Mouse (Mus musculus) midbrain, embryonic 16.5 days (tissue): ENCODE data around the gene Hyal1. TPM values are rescaled to one million over a fixed set of nuclear protein-coding genes. Genes with fewer than 3 reads are reported as not detected.

Experiments used
- ATAC-seq: fragments of 200-750 bp; cut with Nextera tagmentation; 2 replicates; pipeline ENCODE4 v1.8.0; 2017; ENCODE audit warnings: moderate TSS enrichment
- H3K27ac ChIP-seq: fragments of 300-500 bp; sonication (generic); 2 replicates; pipeline ENCODE4 v1.5.1; 2014; ENCODE audit warnings: mild to moderate bottlenecking, low read length, mixed read lengths
- H3K27me3 ChIP-seq: fragments of 300-500 bp; sonication (generic); 2 replicates; pipeline ENCODE4 v1.6.1; 2014; ENCODE audit warnings: low read depth, low read length, mixed read lengths; ENCODE audit not compliant: control insufficient read depth, insufficient read depth
- H3K36me3 ChIP-seq: fragments of 300-500 bp; sonication (generic); 2 replicates; pipeline ENCODE4 v1.6.1; 2014; ENCODE audit warnings: mild to moderate bottlenecking, low read length, moderate library complexity, mixed read lengths; ENCODE audit not compliant: control insufficient read depth, insufficient read depth
- H3K4me1 ChIP-seq: fragments of 300-500 bp; sonication (generic); 2 replicates; pipeline ENCODE4 v1.6.1; 2014; ENCODE audit warnings: mild to moderate bottlenecking, low read length, mixed read lengths; ENCODE audit not compliant: control insufficient read depth, insufficient read depth
- H3K4me2 ChIP-seq: fragments of 300-500 bp; sonication (generic); 2 replicates; pipeline ENCODE4 v1.6.1; 2014; ENCODE audit warnings: mild to moderate bottlenecking, low read length, mixed read lengths
- H3K4me3 ChIP-seq: fragments of 300-500 bp; sonication (generic); 2 replicates; pipeline ENCODE4 v1.5.1; 2014; ENCODE audit warnings: low read depth, mild to moderate bottlenecking, low read length, moderate library complexity, mixed read lengths
- H3K9ac ChIP-seq: fragments of 300-500 bp; sonication (generic); 2 replicates; pipeline ENCODE4 v1.6.1; 2014; ENCODE audit warnings: low read depth, low read length, mixed read lengths
- H3K9me3 ChIP-seq: fragments of 300-500 bp; sonication (generic); replicated peaks from 2 replicates; pipeline ENCODE4 v1.6.1; 2014; ENCODE audit warnings: mild to moderate bottlenecking, low read length, mixed read lengths; ENCODE audit not compliant: control insufficient read depth, poor library complexity, severe bottlenecking
- WGBS: fragments of 180-500 bp; shearing (Covaris S2); extraction: QIAGEN DNeasy Blood & Tissue Kit; methylation state at CpG from one replicate; pipeline ENCODE4 v1.1.7; 2014; 5-methylcytosine and 5-hydroxymethylcytosine counted together
- polyA plus RNA-seq: library from polyadenylated mRNA; unstranded; fragments of >200 nt; fragmentation: Nextera tagmentation; extraction: Ambion mirVana; gene quantifications from 2 replicates; pipeline ENCODE4 v1.2.1, GENCODE M21; 2015

The Hyal1 gene
- polyA plus RNA-seq, 1 experiment from 2014 or later, result 7.2 TPM

DNA sequence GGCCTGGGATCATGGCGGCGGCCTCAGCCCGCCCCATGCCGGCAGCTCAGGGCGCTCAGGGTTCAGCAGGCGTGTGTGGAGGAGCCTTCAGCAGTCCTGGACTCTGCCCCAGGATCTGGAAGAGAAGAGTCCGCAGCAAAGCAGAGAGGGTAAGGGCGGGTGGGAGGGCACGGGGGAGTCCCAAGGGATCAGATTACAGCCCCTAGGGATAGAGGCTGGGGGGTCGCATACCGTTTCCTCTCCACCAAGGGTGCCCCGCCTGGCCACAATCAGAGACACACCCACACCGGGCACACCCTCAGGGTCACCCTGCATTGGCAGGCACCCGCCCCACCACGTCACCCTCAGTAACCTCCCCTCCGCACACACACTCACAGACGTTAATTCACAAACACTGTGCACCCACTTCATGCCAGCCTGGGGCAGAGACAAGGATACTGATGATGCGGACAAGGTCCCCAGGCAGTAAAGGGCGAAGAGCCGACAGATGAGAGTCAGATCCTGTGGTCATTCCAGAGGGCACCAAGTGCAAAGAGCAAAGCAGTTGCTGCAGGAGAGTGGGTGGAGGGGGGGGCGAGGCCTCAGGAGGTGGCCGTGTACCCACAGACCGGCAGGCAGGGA, 28.4 kb downstream of the Hyal1 start:
- Histone ChIP-seq H3K9ac (0 out of 2 replicates have a peak overlapping the region, but pooled peaks have one; percentile 10), H3K27ac (no peak overlapping the region), H3K36me3 (no peaks in the 10 kb centered on the region), H3K4me1 (peaks cover 8% of the 10 kb centered on the region), H3K4me2 (0 out of 2 replicates have a peak overlapping the region, but pooled peaks have one; percentile 8), H3K9me3 (no peaks in the 10 kb centered on the region), H3K27me3 (no peaks in the 10 kb centered on the region), H3K4me3 (no peak overlapping the region)
- ATAC-seq, result no peak
- 44% methylated on average over 20 of the region's 23 CpGs for WGBS

DNA sequence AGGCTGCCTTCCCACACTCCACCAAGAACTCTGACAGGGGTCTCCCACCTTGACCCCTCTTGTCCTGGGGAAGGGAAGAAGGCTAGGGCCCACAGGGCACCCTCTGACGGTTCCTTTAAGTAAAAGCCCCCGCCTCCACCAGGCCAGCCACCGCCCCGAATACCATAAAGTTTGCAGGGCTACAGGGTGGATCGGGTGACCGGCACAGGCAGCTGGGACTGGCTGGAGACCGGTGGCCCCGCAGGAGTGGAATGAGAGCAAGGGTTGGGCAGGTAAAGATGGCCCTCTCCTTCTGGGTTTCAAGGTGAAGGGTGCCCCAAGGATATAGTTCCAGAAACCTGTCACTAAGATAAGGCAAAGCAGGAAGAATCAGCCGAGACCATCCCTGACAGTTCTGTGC, 29.9 kb downstream of the Hyal1 start:
- 28% methylated on average over 9 of the region's 9 CpGs for WGBS
- no peak for ATAC-seq
- Histone ChIP-seq H3K9ac (no peak overlapping the region), H3K27ac (no peak overlapping the region), H3K4me3 (no peak overlapping the region), H3K4me2 (no peak overlapping the region), H3K27me3 (no peaks in the 10 kb centered on the region), H3K9me3 (no peaks in the 10 kb centered on the region), H3K4me1 (peaks cover 11% of the 10 kb centered on the region), H3K36me3 (no peaks in the 10 kb centered on the region)

DNA sequence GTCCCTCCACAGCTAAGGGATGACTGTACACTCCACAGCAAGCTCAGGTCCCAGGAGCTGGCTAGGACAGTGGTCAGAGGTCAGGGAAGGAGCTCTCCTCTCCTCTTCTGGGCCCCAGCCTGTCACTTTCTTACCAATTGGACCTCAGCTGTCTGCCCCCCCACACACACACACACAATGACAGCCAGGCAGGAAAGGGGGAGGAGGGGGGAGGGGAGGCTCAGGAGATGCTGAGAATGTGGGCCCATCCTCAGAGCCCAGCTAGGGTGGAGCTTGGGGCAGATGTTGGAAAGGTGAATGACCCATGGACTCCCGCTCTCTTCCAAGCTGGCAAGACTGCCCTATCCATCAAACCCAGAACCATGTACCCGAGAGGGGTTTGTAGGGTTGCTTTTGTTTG, 30.3 kb downstream of the Hyal1 start:
- no peaks in the 10 kb centered on the region for H3K27me3 ChIP-seq
- H3K9me3 ChIP-seq, result no peaks in the 10 kb centered on the region
- no peak for ATAC-seq
- WGBS, result 83% methylated on average over 2 of the region's 2 CpGs
- no peak overlapping the region for H3K4me2 ChIP-seq
- H3K4me1 ChIP-seq, result peaks cover 15% of the 10 kb centered on the region
- H3K27ac ChIP-seq, result no peak overlapping the region
- H3K4me3 ChIP-seq, result no peak overlapping the region
- no peaks in the 10 kb centered on the region for H3K36me3 ChIP-seq
- H3K9ac ChIP-seq, result no peak overlapping the region

DNA sequence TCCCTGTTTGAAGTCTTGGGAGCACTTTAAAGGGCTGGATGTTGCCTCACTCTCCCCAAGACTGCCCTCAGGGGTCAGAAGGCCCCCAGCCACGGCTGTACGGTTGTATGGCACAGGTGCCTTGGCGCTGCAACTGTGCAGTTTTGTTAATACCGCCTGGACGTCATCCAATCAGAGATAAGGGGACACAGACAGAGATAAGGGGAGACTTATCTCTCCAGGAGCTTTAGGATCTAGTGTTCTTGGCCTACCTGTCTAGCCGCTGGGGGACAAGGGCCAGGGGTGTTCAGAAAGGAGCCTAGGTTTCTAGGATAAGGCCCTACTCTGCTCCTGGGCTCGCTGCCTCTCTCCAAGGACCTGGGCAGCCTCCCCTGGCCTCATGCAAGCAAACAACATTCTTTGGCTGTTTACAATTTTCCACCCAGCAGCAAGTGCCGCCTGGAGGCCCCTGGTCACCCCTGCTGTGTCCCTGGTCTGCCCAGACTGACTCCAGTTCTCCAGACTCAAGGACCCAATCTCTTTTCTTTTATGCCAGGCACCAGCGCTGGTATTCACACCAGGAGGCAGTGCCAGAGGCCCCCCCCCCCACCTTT, 31.0 kb downstream of the Hyal1 start:
- 54% methylated on average over 9 of the region's 9 CpGs for WGBS

DNA sequence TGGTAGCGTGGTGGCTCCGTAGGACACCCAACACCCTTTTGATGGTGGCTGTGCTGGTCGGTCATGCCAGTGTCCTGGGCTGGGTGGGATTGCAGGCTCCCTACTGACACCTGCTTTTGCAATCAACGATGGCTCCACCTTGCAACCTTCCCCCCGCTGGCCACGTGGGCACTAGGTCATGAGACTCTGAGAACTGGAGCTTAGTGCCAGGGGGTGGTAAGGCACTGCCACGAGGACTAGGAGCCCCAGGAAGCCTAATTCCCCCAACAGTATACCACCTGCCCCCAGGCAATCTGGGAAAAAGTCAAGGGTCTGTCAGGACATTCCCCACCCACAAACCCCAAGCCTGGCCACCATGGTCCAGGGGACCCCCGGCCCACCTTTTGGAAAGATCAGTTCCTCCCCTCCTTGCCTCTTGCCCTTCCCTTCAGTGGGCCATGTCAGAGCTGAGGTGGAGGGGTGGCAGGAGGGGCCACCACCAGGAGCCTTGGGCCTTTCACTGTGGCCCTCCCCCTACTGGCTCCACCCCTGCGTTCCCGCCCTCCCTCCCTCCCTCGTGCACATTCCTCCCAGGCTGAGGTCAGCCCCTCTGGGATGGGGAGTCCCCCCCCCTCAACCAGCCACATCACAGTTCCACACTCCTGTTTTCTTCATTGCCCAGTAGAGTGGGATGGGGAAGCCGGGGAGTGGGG, 32.2 kb downstream of the Hyal1 start, which contains the start of gene Sema3b:
Gene Sema3b, minus strand, starts transcription at position 489 of the 692 bp plus-strand sequence.
- Histone ChIP-seq H3K27me3 (no peaks in the 10 kb centered on the region), H3K4me1 (peaks cover 17% of the 10 kb centered on the region), H3K36me3 (no peaks in the 10 kb centered on the region), H3K4me2 (no peak within 1 kb of the TSS), H3K4me3 (no peak within 1 kb of the TSS), H3K9me3 (no peaks in the 10 kb centered on the region), H3K27ac (no peak within 1 kb of the TSS), H3K9ac (no peak within 1 kb of the TSS)
- WGBS, result 39% methylated on average over 12 of the region's 12 CpGs
- ATAC-seq, result no peak

More for the DNA sequence above, 31.0 kb downstream of the Hyal1 start:
- no peak overlapping the region for H3K27ac ChIP-seq
- H3K27me3 ChIP-seq, result no peaks in the 10 kb centered on the region
- no peak for ATAC-seq
- H3K9me3 ChIP-seq, result no peaks in the 10 kb centered on the region
- no peak overlapping the region for H3K9ac ChIP-seq
- H3K4me3 ChIP-seq, result no peak overlapping the region
- peaks cover 13% of the 10 kb centered on the region for H3K4me1 ChIP-seq
- H3K36me3 ChIP-seq, result no peaks in the 10 kb centered on the region
- H3K4me2 ChIP-seq, result no peak overlapping the region

DNA sequence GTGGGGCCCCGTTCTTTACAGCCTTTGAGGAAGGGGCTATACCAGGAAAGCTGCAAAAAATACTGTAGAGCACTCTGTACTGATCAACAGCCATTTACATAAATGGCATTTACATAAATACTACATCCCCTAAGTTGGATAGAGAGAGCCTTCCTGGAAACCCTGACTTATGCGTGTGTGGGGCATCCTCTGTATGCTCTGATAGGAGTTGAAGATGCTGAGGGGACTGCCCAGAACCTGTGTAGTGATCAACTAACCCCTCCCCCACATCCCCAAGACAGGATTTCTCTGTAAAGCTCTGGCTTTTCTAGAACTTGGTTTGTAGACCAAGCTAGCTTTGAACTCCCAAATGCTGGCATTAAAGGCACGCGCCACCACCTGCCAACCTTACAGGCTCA, 32.7 kb downstream of the Hyal1 start:
- H3K9ac ChIP-seq, result no peak overlapping the region
- ATAC-seq, result no peak
- WGBS, result 67% methylated on average over 4 of the region's 4 CpGs
- peaks cover 17% of the 10 kb centered on the region for H3K4me1 ChIP-seq
- H3K27me3 ChIP-seq, result no peaks in the 10 kb centered on the region
- no peaks in the 10 kb centered on the region for H3K9me3 ChIP-seq
- no peak overlapping the region for H3K4me2 ChIP-seq
- no peak overlapping the region for H3K4me3 ChIP-seq
- peaks cover under 1% of the 10 kb centered on the region; the same call in 1 of the 2 replicates for H3K36me3 ChIP-seq
- H3K27ac ChIP-seq, result no peak overlapping the region

DNA sequence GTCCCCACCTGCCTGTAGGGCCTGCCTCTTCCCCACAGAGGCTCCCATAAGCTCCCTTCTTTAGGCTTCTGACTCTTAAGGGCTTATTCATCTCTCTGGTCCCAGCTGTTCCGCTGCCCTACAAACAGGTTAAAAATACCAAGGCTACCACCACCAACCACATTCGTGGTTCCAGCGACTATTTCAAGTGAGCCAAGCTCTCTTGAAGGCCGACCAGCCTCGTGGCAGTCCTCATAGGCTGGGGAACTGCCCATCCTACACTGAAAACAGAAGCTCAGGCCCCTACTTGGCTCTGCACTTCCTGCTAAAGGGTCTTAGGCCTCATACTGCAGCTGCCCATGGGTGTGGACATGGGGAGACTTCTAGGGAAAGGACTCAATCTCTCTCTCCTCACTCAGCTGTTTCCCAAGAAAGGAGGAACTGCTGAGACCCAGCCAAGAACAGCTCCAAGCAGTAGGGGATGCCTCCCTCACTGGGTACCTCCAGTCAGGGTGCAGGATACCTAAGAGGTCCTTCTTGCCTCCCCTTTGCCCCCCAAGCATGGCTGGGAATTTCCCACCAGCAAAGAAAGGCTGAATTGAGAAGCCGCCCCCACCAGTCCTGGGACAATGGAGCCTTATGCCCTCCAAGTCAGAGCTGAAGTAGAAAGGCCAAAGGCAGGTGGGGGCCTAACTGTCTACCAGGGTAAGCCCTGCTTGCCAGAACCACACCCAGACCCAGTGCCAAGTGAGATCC, 34.9 kb downstream of the Hyal1 start:
- Histone ChIP-seq H3K36me3 (peaks cover 21% of the 10 kb centered on the region), H3K9ac (peak overlapping the region; percentile 88), H3K27me3 (no peaks in the 10 kb centered on the region), H3K4me2 (peak overlapping the region; percentile 73), H3K4me1 (peaks cover 17% of the 10 kb centered on the region), H3K4me3 (peak overlapping the region; percentile 35), H3K27ac (peak overlapping the region; percentile 99), H3K9me3 (no peaks in the 10 kb centered on the region)
- WGBS, result 72% methylated on average over 6 of the region's 6 CpGs
- no peak for ATAC-seq

DNA sequence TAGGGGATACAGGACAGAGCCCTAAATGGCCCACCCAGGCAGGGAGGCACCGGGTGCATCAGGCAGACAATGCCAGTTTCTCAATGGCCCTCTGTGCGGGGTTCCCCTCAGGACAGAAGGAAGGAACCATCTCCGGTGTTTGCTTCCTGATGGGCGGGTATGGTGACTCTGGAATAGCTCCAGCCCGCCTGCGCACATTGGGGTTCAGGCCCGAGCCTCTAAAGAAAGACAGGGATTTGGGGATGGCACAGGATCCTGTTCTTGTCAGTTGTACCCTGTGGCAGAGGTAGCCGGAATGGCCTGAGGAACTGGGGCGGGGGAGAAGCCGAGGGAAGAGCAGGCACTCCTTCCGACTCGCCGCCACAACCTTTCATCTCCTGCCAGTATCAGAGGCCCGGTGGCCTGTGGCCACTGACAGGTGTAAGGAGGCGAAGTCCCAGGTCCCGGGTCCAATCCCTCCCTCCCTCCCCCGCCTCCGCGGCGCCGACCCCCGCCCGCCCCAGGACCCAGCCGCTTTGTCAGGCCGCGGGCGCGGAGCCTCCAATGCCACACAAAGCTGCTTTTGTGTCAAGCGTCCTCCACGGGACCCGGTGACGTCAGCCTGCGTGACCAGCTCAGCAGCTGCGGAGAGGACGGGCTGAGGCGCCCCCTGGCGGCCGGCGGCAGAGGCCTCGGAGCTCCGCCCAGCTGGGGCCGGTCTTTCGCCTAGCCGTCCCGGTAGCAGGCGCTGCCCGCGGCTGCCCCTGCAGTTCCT, 35.6 kb downstream of the Hyal1 start:
- Histone ChIP-seq H3K4me2 (peak overlapping the region; percentile 73), H3K9ac (peak overlapping the region; percentile 88), H3K4me1 (peaks cover 17% of the 10 kb centered on the region), H3K9me3 (no peaks in the 10 kb centered on the region), H3K27me3 (no peaks in the 10 kb centered on the region), H3K4me3 (peak overlapping the region; percentile 35), H3K27ac (peak overlapping the region; percentile 99), H3K36me3 (peaks cover 21% of the 10 kb centered on the region)
- 2% methylated on average over 41 of the region's 48 CpGs for WGBS
- ATAC-seq, result peak; percentile 92
